Mouse (Mus musculus): ENCODE data around the gene Rhcg. TPM values are rescaled to one million over a fixed set of nuclear protein-coding genes. Genes with fewer than 3 reads are reported as not detected.

The Rhcg gene
- total RNA-seq, 2 experiments from 2014 or later = 0.21 to 1.2 TPM

DNA sequence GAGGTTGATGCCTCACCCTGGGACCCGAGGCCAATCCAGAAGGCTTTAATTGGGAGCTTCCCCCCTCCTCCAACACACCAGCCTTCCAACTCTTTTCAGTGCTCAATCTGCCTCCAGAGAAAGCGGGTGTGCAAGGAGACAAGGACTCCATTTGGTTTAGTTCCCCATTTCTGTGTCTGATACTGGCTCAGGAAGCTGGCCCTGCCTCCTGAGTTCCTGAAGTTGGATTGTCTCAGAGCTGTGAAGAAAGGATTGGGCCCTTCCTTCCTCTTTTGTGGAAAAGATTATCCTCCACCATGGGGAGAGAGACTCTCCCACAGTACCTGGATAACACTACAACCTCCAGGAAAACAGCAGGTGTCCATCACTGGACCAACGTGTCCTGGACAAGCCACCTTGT, 10.7 kb downstream of the Rhcg start:
- ATAC-seq (replicated peaks; ENCODE audit: poor library complexity, severe bottlenecking) = peak; percentile 71

DNA sequence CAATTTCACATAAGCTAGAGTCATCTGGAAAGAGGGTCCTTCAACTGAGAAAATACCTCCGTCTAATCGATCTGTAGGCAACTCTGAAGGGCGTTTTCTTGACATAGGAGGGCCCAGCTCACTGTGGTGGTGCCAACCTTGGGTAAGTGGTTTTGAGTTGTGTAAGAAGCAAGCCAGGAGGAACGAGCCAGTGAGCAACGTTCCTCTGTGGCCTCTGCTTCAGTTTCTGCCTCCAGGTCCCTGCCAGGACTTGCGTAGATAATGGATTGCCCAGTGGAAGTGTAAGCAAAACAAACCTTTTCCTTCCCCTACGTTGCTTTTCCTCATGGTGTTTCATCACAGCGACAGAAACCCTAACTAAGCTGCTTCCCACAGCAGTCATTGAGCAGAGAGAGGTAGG, 15.5 kb downstream of the Rhcg start:
- ATAC-seq (replicated peaks; ENCODE audit: poor library complexity, severe bottlenecking) = peak; percentile 87

DNA sequence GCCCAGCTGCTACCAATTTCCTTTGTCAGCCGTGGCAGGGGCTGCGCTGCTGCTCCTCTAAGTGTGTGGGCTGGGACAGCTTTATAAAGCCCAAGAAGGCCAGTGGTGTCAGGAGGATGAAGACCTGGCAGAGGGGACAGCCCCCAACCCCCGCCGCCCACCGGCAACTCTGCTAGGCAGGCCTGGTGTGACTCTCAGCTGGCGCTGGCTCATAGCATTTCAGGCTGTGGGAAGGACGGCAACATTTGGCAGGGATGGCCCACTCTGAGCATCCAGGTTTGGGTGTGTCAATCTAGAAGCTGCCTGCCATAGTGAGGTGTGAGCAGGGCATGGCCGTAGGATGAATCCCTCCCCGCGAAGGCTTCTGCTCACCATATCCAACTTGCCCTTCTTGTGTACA, 17.3 kb downstream of the Rhcg start:
- no peak for ATAC-seq (replicated peaks; ENCODE audit: poor library complexity, severe bottlenecking)

DNA sequence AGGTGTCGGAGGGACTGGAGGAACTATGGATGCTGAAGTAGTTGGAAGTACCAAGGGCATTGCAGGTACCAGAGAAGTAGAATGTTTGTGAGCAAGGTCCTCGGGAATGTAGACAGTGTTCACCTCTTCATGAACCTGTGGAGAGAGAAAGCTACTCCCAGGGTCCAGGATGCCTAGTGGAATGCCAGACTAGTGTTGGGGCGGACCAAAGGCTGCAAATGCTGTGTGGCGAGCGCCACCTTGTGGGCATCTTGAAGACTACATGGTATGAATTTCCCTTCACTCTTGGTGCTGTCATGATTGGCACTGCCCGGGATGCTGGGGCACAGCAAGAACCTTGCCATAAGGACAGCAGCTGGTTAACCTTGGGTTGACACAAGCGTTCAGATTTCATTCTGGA, 22.6 kb downstream of the Rhcg start:
- ATAC-seq (replicated peaks; ENCODE audit: poor library complexity, severe bottlenecking) = peak; percentile 82

DNA sequence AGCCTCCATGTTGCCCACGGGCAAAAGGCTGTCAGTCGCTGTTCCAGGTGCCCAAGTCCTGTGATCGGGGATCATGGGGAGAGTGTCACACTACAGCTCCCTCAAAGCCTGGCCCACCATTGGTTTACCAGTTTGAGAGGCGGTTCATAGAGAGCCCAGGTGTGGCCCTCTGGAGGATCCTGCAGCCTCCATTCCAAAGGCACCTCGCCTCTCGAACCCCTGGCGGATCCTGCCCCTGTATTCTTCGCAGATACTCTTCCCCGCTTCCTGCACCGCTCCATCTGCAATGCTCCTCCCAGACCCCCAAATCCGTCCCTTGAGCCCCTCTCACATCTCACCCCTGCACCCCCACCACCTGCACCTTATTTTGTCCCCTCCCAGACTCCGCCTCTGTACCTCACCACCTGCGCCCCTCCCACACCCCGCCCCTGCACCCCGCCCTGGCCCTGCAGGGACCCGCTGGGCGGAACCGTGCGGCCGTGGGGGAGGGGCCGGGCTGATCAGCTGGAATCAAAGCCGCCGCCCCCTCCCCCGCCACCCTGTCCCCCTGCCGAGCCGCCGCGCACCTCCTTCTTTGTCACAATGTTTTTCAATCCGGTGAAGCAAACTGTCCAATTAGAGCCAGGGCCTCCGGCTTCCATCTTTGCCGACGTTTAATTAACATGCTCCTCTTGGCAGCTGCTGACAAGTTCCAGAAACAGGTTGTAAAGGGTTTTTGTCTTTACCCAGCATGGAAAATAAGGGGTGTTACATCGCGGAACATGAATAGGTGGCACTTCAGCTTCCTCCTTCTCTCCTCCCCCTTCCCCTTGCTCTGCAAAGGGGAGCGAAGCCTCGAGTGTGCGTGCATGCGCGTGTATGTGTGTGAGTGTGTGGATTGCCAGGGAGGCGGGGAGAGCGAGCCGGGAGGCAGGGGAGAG, 25.4 kb downstream of the Rhcg start:
- ATAC-seq (replicated peaks; ENCODE audit: poor library complexity, severe bottlenecking) = 0 out of 2 replicates have a peak, but pooled peaks have one; percentile 25

DNA sequence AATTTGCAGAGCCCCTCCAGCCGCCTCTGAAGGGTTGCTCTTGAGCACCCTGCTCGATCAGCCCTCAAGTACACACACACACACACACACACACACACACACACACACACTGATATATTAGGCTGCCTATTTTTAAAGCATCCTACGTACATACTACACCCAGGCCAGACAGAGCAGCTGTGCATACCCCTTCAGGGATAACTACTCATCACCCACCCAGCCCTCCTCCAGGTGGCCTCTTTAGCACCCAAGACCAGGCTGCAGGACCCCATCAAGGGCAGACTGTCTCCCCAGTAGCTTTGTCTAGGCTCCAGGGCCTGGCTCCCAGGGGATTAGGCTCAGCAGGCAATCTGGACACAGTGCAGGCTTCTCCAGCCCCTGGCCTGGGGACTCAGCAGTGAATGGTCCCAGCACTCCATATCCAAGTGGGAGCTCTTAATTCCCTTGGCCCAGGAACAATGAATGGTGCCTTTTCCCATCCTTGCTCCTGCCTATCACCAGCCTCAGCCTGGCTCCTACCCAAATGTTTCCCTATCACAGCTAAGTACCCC, 26.8 kb downstream of the Rhcg start:
- ATAC-seq (replicated peaks; ENCODE audit: poor library complexity, severe bottlenecking) = no peak

DNA sequence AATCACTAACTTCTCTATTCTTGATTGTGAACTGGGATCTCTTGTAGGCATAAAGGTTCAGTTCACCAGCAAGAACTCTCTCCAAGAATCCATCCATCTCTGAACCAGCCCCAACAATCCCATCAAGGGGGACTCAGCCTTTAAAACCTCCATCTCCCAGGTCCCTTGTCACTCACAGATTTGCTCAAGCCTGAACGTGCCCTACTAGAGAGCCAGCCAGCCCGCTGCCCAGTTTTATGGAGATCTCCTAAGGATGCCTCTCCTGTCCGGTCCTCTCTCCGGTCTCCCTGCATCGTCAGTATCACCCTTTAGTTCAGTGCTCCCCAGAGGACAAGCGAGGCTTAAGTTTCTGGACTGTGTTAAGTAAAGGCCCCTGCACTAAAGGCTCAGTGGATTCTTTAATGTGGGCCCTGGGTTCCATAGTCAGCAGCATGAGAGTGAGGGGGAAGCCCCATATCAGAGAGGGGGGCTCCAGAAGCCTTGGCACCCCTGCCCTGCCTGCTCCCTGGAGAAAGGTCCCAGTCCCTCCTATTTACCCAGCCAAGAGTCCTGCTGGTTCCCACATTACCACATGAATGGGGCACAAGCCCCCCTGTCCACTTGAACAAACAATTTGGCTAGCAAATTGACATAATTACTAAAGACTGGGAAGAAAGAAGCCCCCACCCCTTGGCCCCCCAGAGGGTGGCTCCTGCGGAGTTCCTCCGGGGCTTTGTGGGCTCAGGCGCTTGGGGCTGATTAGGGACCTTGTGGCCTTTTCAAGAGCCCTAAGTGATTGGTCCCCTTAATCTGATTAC, 27.5 kb downstream of the Rhcg start:
- ATAC-seq (replicated peaks; ENCODE audit: poor library complexity, severe bottlenecking) = no peak

DNA sequence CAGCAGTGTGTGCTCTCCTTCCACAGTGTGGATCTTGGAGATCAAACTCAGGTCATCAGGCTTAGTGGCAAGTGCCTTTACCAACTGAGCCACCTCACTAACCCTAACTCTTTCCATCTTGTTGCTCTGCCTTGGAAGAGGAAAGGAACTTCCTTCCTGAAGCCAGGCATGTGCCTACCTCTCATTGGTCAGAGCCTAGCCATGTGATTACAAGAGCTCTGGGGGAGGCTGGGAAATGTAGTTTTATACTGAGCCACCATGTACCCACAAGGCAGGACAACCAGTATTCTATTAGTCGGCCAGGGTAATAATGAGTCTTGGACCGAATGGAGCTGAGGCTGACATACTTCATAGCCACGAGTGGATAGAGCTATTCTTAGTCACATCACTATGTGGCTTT, 29.2 kb downstream of the Rhcg start:
- no peak for ATAC-seq (replicated peaks; ENCODE audit: poor library complexity, severe bottlenecking)

DNA sequence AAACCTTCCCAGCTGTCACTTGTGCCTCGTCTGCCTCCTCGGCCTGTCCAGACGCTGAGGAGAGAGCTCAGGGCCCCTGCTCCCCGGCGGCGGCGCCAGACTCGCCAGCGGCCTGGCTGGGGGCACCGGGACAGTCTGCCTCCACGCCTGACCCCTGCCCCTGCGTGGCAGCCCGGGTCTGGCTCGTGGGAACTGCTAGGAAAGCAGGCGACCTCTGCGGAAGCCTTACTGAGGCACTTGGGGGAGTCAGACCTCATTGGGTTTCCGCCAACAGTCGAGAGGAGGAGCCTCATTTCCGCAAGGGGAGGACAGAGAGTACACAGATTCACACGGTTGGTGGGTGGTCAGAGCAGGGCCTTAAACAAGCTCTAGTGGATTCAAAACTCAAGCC, 38.6 kb downstream of the Rhcg start:
- no peak; the same call in 1 of the 2 replicates for ATAC-seq (replicated peaks; ENCODE audit: poor library complexity, severe bottlenecking)

DNA sequence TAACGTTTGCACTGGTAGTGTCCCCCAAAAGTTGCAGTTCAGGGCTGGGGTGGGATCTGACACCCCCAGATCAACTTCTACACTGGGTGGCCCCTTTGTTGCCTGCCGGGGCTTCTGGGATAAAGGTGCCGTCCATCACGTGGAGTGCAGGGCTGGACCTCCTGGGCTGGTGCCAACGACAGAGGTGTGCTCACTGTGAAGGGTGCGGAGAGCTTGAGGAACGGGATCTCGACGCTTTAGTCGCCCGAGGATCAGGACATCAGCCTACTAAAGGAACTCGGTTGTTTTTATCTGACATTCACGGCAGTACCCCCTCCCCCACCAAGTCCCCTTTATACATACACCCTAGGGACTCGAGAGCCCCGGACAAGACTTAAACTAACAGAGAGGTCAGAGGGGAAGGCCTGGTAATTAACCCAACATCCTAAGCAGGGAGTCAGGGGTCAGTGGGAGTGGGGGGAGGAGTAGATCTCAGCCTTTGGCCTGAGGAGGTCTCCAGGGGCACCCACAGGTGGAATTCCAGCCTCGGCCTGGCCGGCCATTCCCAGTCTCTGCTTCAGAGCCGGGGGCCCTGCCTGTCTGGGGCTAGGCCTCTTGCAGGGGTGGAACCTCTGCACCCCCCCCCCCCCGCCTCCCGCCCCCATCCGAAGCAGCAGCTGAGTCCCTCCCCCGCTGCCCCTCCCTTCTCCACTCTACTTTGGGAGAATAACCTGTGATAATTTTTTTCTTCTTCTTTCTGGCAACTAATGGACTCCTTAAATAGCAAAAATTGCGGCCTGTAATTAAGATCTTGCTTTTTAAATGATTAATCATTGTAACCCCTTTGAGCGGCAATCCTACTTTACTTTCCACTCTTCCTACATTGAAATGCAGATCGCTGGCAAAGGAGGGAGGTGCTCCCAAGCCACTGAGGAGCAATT, 39.3 kb downstream of the Rhcg start:
- no peak for ATAC-seq (replicated peaks; ENCODE audit: poor library complexity, severe bottlenecking)

DNA sequence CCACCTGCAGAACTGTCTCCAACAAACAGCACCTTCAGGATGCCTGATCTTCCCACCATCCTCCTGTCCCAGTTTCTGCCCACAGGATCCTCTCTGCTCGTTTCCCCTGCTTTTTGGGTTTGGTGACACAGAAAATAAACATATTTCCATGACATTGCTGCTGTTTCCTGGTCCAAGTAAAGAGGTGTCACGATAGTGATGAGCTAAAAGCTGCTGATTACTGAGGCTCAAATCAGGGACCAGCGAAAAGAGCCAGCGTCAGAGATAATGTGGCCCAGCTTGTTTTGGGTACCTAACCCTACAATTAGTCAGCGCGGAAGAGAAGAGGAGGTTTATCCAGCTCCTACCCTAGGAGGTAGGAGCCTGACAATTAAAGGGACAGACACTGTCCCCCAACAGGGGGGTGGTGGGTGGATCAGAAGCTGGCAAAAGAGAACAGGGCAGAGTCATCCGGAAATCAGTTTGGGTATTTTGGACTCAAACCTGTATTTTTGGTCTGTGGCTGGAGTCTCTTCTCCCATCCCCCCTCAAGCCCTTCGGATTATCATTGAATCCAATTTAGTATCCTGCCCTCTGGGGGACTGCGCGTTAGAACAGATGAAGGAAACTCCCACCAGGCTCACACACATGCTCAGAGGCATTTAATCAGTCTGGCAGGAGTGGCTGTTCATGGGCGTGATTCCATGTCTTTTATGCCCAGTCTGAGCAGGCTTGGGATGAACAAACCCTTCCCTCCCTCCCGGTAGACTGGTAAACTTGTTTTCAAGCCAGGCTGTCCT, 40.2 kb downstream of the Rhcg start:
- ATAC-seq (replicated peaks; ENCODE audit: poor library complexity, severe bottlenecking) = no peak

DNA sequence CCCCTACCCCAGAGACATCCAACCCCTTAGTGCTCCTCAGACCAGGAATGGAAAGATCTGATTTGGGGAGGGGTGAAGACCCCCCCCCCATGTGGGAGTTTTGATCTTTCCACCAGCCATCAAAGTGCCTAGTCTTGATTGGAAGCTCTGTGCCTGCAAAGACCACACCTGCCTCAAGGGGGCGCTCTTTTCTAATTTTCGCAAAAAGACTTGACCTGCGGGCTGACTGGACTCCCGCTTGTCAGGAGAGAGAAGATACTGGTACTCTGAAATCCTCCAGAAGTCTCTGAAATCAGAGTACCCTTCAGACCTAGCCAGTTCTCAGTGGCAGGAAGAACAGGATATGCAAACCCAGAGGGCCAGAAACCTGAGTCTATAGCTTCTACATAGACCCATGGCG, 40.8 kb downstream of the Rhcg start:
- ATAC-seq (replicated peaks; ENCODE audit: poor library complexity, severe bottlenecking) = peak; percentile 49

DNA sequence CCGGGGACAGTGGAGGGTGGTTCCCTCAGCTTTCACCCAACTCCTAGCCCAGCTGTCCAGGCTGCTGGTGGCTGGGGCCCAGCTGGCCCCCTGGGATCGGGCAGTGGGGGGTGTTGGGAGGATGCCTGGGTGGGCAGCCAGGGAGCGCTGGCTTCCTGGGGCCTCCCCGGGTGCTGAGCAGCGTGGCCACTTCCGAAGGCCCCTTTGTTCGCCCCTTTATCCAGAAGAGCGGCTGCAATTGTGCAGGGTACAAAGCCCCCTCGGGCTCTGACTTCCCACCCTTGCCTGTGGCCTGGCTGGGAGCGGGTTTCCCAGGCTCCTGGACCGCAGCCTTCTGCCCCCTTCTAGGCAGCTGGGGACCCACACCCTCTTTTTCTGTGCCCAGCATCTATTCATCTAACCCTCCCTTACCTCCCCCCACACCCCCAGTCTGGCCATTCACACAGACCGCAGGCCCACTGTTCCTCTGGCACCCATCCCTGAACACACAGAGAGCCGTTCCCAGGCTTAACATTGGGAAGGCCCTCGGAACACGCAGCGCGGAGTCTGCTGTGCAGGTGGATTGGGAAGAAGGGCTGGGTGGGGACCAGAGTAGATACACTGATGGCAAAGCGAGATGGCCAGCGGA, 45.2 kb downstream of the Rhcg start:
- ATAC-seq (replicated peaks; ENCODE audit: poor library complexity, severe bottlenecking) = no peak

DNA sequence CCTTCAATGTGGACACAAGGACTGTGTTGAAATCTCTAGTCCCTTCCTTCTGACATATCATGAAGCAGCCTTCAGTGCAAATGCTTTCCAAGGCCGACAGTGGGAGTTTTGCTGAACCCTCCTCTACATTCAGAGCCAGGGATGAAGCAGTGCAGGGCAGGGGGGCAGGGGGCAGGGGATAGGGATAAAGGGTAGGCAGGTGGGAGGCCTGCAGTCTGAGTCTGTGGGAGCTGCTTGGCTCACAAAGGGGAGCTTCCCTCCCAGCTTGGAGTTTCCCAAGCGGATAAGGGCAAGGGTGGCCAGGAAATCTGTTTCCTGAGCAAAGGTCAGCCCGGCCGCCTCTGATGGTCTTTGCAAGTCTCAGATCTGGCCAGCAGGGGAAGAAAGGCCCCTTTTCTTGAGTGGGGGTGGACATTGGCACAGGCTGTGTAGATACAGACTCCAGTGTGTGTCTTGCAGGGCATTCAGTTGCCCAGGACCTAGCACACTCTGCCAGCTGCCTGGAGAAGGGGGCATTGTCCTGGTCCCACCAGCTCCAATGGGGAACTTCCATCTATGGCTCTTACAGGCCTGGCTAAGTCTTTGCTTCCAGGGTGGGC, 48.4 kb downstream of the Rhcg start:
- ATAC-seq (replicated peaks; ENCODE audit: poor library complexity, severe bottlenecking) = 0 out of 2 replicates have a peak, but pooled peaks have one; percentile 9

DNA sequence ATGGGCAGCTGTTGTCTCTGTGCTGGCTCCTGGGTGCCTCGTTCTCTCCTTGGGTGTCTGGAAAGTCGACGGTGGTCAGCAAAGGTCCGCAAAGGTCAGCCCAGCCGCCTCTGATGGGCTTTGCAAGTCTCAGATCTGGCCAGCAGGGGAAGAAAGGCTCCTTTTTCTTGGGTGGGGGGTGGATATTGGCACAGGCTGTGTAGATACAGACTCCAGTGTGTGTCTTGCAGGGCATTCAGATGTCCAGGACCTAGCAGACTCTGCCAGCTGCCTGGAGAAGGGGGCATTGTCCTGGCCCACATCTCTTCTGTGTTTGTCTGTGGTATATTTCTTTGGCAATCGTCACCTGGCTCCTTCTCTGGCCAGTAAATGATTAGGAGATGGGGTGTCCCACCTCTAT, 49.2 kb downstream of the Rhcg start:
- ATAC-seq (replicated peaks; ENCODE audit: poor library complexity, severe bottlenecking) = no peak

DNA sequence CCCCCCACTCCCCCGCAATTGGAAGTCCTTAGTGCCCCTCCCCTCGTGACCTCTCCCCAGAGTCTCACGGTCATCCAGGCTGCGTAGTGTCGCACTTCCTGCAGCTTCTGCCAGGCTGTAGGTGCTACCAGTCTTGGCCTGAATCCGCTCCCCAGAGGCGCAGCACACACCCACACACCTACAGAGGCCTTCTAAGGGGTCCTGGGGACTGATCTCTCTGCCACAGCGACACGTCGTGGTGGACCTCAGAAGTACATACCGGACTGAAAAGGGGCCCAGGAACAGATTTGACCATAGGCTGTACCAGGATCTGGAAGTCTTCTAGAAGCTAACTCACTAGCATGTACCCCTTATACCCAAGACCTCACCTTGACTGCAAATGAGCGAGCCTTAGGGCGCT, 53.8 kb downstream of the Rhcg start:
- peak; percentile 44 for ATAC-seq (replicated peaks; ENCODE audit: poor library complexity, severe bottlenecking)

DNA sequence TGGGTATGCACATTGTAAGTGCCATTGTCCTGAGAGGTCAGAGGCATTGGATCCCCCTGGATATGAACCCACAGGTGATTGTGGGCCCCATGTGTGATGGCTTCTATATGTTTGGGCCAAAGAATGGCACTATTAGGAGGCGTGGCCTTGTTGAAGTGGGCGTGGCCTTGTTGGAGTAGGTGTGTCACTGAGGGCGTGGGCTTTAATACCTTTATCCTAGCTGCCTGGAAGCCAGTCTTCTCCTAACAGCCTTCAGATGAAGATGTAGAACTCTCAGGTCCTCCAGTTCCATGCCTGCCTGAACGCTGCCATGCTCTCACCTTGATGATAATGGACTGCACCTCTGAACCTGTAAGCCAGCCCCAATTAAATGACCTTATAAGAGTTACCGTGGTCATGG, 55.1 kb downstream of the Rhcg start:
- ATAC-seq (replicated peaks; ENCODE audit: poor library complexity, severe bottlenecking) = no peak

DNA sequence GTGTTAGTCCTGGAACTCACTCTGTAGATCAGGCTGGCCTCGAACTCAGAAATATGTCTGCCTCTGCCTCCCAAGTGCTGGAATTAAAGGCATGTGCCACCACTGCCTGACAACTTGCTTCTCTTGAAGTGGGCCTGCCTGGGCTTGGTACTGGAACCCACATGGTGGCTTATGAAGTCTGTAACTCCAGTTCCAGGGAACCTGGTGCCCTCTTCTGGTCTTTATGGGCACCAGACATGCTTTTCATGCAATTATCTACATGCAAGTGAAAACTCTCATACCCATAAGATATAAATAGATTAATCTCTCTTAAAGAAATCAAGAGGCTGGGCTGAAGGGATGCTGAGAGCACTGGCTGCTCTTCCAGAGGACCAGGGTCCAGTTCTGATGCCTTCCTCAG, 58.8 kb downstream of the Rhcg start:
- no peak for ATAC-seq (replicated peaks; ENCODE audit: poor library complexity, severe bottlenecking)

Data from granulocyte monocyte progenitor cell, adult 5-6 weeks (primary cell).